Mouse (Mus musculus) spleen, adult 2 months (tissue): ENCODE data around the gene Tssk3.

Experiments used
- CTCF ChIP-seq: fragments of 200-500 bp; IDR thresholded peaks from 2 replicates; pipeline ENCODE4 v1.5.1; 2011; ENCODE audit warnings: mild to moderate bottlenecking, inconsistent platforms; ENCODE audit not compliant: insufficient read depth, insufficient read length, insufficient replicate concordance; ENCODE audit errors: extremely low read depth
- POLR2A ChIP-seq: fragments of 200-500 bp; IDR thresholded peaks from 2 replicates; pipeline ENCODE4 v1.6.1; 2011; ENCODE audit warnings: low read depth, low read length, inconsistent platforms

DNA sequence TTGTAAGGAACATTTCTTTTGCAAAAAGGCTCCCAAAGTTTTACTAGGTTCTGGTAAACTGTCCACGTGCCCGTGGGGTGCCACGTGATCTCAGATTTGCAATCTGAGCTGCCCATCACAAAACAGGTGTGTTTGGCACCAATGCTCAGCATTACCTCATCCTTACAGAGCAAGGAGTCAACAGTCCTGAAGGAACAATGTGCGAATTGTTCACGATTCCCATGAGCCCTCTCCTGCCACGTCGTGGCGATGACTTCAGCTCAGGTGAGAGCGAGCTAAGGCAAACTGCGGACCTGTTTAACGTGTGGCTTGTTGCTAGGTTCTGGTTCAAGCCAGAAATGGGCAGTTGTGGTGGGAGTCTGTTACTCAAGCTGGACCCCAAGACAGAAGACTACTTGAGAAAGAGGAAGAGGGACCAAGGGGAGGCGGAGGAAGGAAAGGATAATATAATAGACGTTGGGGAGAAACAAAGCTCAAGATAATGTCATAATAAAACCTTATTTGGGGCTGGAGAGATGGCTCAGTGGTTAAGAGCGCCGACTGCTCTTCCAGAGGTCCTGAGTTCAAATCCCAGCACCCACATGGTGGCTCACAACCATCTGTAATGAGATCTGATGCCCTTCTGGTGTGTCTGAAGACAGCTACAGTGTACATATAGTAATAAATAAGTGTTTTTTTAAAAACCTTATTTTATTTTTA lies 39.2 kb downstream of the Tssk3 start:
- no peak for TF ChIP-seq POLR2A
- TF ChIP-seq CTCF = no peak
